9 mouse cellular contexts compared by ENCODE assay signal in the genomic region with DNA sequence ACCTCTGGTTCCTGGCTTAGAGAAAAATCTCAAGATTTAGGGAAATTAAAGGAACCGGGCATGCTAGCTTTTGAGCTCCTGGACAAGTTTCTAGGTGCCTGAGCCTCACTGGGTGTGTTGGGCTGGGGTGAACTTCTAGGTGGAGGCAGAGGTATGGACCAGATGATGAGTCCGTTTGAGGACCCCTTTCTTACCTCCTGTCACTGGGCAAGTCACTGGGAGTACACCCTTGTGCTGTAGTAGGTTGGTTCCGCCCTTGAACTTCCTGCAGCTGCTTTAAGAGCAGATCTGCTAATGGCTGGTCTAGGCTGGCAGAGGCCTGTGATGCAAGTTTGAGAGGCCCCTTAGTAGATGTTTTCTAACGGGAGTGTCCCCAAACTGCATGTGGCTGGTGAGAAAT. TPM values are rescaled to one million over a fixed set of nuclear protein-coding genes. Genes with fewer than 3 reads are reported as not detected.
DNase-seq lines count a peak whose midpoint lies in the region; ATAC-seq lines count a peak whose summit lies in the region.
"Had no signal": no experiment of that assay in that cellular context is flagged by ENCODE, and none has a peak within 500 bp of the region (broad histone marks: within the 10 kb centered on the region; RNA-seq: fewer than 3 reads in every experiment).

No protein-coding gene starts in this region.

- peak overlapping the region; percentile 55 for H3K4me3 ChIP-seq in hindbrain, embryonic 14.5 days (replicated peaks; ENCODE audit: low read length)
- peak overlapping the region; percentile 63 for H3K4me3 ChIP-seq in midbrain, embryonic 16.5 days (ENCODE audit: low read depth, low read length)

- peaks cover 17% of the 10 kb centered on the region; the same call in 1 of the 2 replicates for H3K4me1 ChIP-seq in hindbrain, embryonic 14.5 days (replicated peaks; ENCODE audit: control insufficient read depth, insufficient read depth, low read length)
- H3K4me1 ChIP-seq in midbrain, embryonic 16.5 days (ENCODE audit: control insufficient read depth, insufficient read depth, low read length), result peaks cover 24% of the 10 kb centered on the region

- ATAC-seq in erythroblast, adult 5-6 weeks (replicated peaks; ENCODE audit: low FRiP score, poor library complexity, severe bottlenecking), result peak; percentile 29; the same call in 1 of the 2 replicates
- ATAC-seq in hindbrain, embryonic 14.5 days (ENCODE audit: low FRiP score), result no peak
- ATAC-seq in midbrain, embryonic 16.5 days, result no peak

- no peaks in the 10 kb centered on the region; the same call in 1 of the 2 replicates for H3K27me3 ChIP-seq in hindbrain, embryonic 14.5 days (ENCODE audit: control insufficient read depth, insufficient read depth, low read length)
- H3K27me3 ChIP-seq in midbrain, embryonic 16.5 days (ENCODE audit: control insufficient read depth, insufficient read depth, low read depth, low read length), result no peaks in the 10 kb centered on the region
- H3K27me3 ChIP-seq: CH12.LX had no signal

- DNase-seq in cerebellum, adult 8-10 months, result peak; percentile 33
- DNase-seq in cerebellum, adult 18-20 months, result no peak
- no peak for DNase-seq in hindbrain, embryonic 14.5 days (ENCODE audit: low spot score)
- DNase-seq in liver, result peak; percentile 56
- DNase-seq in thymus, postnatal 36 days, result peak; percentile 36 to 43
- DNase-seq in urinary bladder, postnatal 10 days (ENCODE audit: low spot score), result no peak

- H3K27ac ChIP-seq in hindbrain, embryonic 14.5 days, result no peak overlapping the region
- H3K27ac ChIP-seq in midbrain, embryonic 16.5 days (ENCODE audit: low read length), result peak overlapping the region; percentile 57

- peak overlapping the region; percentile 85 for H3K9ac ChIP-seq in hindbrain, embryonic 14.5 days
- peak overlapping the region; percentile 91 for H3K9ac ChIP-seq in midbrain, embryonic 16.5 days (ENCODE audit: low read depth, low read length)

- H3K4me2 ChIP-seq in hindbrain, embryonic 14.5 days (replicated peaks), result peak overlapping the region; percentile 95
- H3K4me2 ChIP-seq in midbrain, embryonic 16.5 days (ENCODE audit: low read length), result peak overlapping the region; percentile 94

- no peaks in the 10 kb centered on the region for H3K9me3 ChIP-seq in hindbrain, embryonic 14.5 days (ENCODE audit: control insufficient read depth, low read length)
- no peaks in the 10 kb centered on the region for H3K9me3 ChIP-seq in midbrain, embryonic 16.5 days (replicated peaks; ENCODE audit: control insufficient read depth, low read length, poor library complexity, severe bottlenecking)

- H3K36me3 ChIP-seq in hindbrain, embryonic 14.5 days (replicated peaks; ENCODE audit: control insufficient read depth, insufficient read depth), result no peaks in the 10 kb centered on the region
- no peaks in the 10 kb centered on the region for H3K36me3 ChIP-seq in midbrain, embryonic 16.5 days (ENCODE audit: control insufficient read depth, insufficient read depth, low read length)

- 46% methylated on average over 4 of the region's 4 CpGs for WGBS in hindbrain, embryonic 14.5 days
- WGBS in midbrain, embryonic 16.5 days, result 40% methylated on average over 4 of the region's 4 CpGs

RNA-seq across cellular contexts. Expression of gene Ampd3, which starts 1.1 kb away (rescaled TPM):
- total RNA-seq in erythroblast, adult 5-6 weeks (2015; ENCODE audit: low replicate concordance), result 50.7 and 52.0 TPM in 2 replicates
- total RNA-seq in erythroblast, adult 5-6 weeks (2017; ENCODE audit: low replicate concordance), result 53.8 and 57.6 TPM in 2 replicates
- polyA plus RNA-seq in hindbrain, embryonic 14.5 days (2014; fragmentation: Nextera tagmentation; extraction: Ambion mirVana), result 8.8 and 10.8 TPM in 2 replicates
- polyA plus RNA-seq in midbrain, embryonic 16.5 days (2015; fragmentation: Nextera tagmentation; extraction: Ambion mirVana), result 10.3 and 13.9 TPM in 2 replicates

Comparison
In these comparisons a context has a peak if more than half of its experiments do, and no peak if none do; other contexts are left out.
1. DNase-seq: peak in cerebellum, adult 8-10 months (single experiment), liver (single experiment) and thymus, postnatal 36 days (2 of 2); none in cerebellum, adult 18-20 months (0 of 2), hindbrain, embryonic 14.5 days (single experiment) and urinary bladder, postnatal 10 days (single experiment).